Mouse (Mus musculus): ENCODE measurements around the gene Tlx2. TPM values are rescaled to one million over a fixed set of nuclear protein-coding genes. Genes with fewer than 3 reads are reported as not detected.

The Tlx2 gene
- polyA plus RNA-seq, 1 experiment: 0.31 TPM

DNA sequence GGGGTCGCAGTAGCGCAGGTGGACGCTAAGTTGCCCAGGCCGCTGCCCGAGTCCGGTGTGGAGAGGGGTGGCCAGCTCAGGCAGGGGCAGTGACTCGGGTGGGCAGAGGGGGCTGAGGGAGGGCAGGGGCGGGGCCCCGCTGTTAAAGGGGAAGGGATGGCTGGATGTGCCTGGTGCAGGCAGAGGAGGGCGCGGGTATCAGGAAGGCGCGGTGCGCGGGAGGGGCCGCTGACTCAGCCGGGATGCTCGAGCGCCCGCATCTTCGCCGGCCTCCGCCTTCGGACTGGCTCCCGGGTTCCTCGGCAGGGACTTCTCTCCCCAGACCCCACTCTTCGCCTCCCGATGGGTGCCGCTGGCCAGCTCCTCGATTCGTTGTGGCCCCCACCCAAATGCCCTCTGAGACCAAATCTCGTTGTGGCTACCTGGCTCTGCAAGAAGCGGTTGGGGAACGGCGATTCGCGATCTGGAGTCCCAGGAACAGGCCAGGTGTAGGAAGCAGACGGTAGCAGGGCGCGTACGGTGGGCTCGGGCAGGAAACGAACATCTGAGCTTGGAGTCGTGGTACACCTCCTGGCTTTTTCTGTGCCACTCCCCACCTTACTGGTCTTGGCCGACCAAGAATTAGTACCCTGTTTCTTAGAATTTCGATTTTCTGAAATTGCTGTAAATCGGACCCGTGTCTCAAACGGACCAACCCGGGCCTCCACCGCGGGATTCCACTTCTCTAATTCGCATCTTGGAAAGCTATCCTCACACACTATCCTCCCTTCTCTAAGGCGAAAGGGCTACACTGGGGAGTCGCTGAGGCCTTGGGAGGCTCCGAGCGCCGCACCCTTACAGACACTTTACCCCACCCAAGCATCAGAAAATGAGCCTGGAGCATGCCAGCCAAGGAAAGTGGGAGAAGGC is 472 bp upstream of the Tlx2 start:
- peak; percentile 62 for DNase-seq (ENCODE audit: low read depth)
- TF ChIP-seq POLR2A (IDR thresholded peaks at IDR 0.05; ENCODE audit: borderline replicate concordance, extremely low read depth, insufficient read depth, insufficient read length, poor library complexity, severe bottlenecking) (no peak), CTCF (IDR thresholded peaks at IDR 0.05; ENCODE audit: borderline replicate concordance, extremely low read depth, insufficient read depth, insufficient read length) (no peak)

- no peak for DNase-seq (ENCODE audit: low read depth)
Measured at GRCm38 (mm10) chr6:83069488-83070246, 426 bp downstream of the Tlx2 start.

GRCm38 (mm10) chr6:83068706-83069487 is 1.2 kb downstream of the Tlx2 start:
- DNase-seq (ENCODE audit: low read depth): no peak
- TF ChIP-seq POLR2A (IDR thresholded peaks at IDR 0.05; ENCODE audit: borderline replicate concordance, extremely low read depth, insufficient read depth, insufficient read length, poor library complexity, severe bottlenecking) (no peak), CTCF (IDR thresholded peaks at IDR 0.05; ENCODE audit: borderline replicate concordance, extremely low read depth, insufficient read depth, insufficient read length) (no peak)

More at GRCm38 (mm10) chr6:83069488-83070246, 426 bp downstream of the Tlx2 start:
- TF ChIP-seq POLR2A (IDR thresholded peaks at IDR 0.05; ENCODE audit: borderline replicate concordance, extremely low read depth, insufficient read depth, insufficient read length, poor library complexity, severe bottlenecking): no peak
- no peak for TF ChIP-seq CTCF (IDR thresholded peaks at IDR 0.05; ENCODE audit: borderline replicate concordance, extremely low read depth, insufficient read depth, insufficient read length)

GRCm38 (mm10) chr6:83068221-83068620 is 1.9 kb downstream of the Tlx2 start:
- DNase-seq (ENCODE audit: low read depth): no peak
- TF ChIP-seq POLR2A (IDR thresholded peaks at IDR 0.05; ENCODE audit: borderline replicate concordance, extremely low read depth, insufficient read depth, insufficient read length, poor library complexity, severe bottlenecking) (no peak), CTCF (IDR thresholded peaks at IDR 0.05; ENCODE audit: borderline replicate concordance, extremely low read depth, insufficient read depth, insufficient read length) (no peak)

GRCm38 (mm10) chr6:83066441-83066840 is 3.7 kb downstream of the Tlx2 start:
- TF ChIP-seq CTCF (IDR thresholded peaks at IDR 0.05; ENCODE audit: borderline replicate concordance, extremely low read depth, insufficient read depth, insufficient read length) (no peak), POLR2A (IDR thresholded peaks at IDR 0.05; ENCODE audit: borderline replicate concordance, extremely low read depth, insufficient read depth, insufficient read length, poor library complexity, severe bottlenecking) (no peak)
- DNase-seq (ENCODE audit: low read depth): no peak

- no peak for DNase-seq (ENCODE audit: low read depth)
- TF ChIP-seq CTCF (IDR thresholded peaks at IDR 0.05; ENCODE audit: borderline replicate concordance, extremely low read depth, insufficient read depth, insufficient read length) (no peak), POLR2A (IDR thresholded peaks at IDR 0.05; ENCODE audit: borderline replicate concordance, extremely low read depth, insufficient read depth, insufficient read length, poor library complexity, severe bottlenecking) (no peak)
Measured at GRCm38 (mm10) chr6:83065995-83066394, 4.1 kb downstream of the Tlx2 start.

- no peak for DNase-seq (ENCODE audit: low read depth)
- TF ChIP-seq POLR2A (IDR thresholded peaks at IDR 0.05; ENCODE audit: borderline replicate concordance, extremely low read depth, insufficient read depth, insufficient read length, poor library complexity, severe bottlenecking): no peak
- no peak for TF ChIP-seq CTCF (IDR thresholded peaks at IDR 0.05; ENCODE audit: borderline replicate concordance, extremely low read depth, insufficient read depth, insufficient read length)
Measured at GRCm38 (mm10) chr6:83058725-83059124, 11.4 kb downstream of the Tlx2 start.

DNA sequence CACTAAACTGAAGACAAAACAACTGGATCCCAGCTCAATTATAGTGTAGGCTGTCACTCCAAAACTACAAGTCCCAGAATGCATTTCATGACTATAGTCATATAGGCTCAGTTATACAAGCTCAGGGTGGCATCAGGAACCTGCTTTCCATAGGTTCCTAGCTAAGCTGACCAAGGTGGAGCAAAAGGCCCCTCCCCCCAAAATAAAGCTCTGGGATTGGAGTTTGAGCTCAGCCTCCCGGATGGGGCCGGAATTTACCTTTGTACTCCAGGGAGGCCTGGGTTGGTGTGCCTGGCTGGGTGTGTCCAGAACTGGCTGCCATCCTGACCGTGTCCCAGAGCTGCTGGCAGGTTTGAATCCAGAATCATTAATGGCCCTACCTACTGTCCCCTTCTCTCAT is 12.3 kb downstream of the Tlx2 start, which contains the start of gene Dqx1:
Dqx1 (plus strand) TSS at position 55 of the 400 bp plus-strand sequence.
- no peak for TF ChIP-seq CTCF (IDR thresholded peaks at IDR 0.05; ENCODE audit: borderline replicate concordance, extremely low read depth, insufficient read depth, insufficient read length)
- no peak for TF ChIP-seq POLR2A (IDR thresholded peaks at IDR 0.05; ENCODE audit: borderline replicate concordance, extremely low read depth, insufficient read depth, insufficient read length, poor library complexity, severe bottlenecking)
- no peak for DNase-seq (ENCODE audit: low read depth)

GRCm38 (mm10) chr6:83054871-83055431 is 15.1 kb downstream of the Tlx2 start, which contains the start of gene Htra2:
Gene Htra2 (minus strand): TSS chr6:83055273.
- TF ChIP-seq POLR2A (IDR thresholded peaks at IDR 0.05; ENCODE audit: borderline replicate concordance, extremely low read depth, insufficient read depth, insufficient read length, poor library complexity, severe bottlenecking): no peak
- peak; percentile 30; the same call in 1 of the 2 replicates for TF ChIP-seq CTCF (IDR thresholded peaks at IDR 0.05; ENCODE audit: borderline replicate concordance, extremely low read depth, insufficient read depth, insufficient read length)
- DNase-seq (ENCODE audit: low read depth): peak; percentile 40

DNA sequence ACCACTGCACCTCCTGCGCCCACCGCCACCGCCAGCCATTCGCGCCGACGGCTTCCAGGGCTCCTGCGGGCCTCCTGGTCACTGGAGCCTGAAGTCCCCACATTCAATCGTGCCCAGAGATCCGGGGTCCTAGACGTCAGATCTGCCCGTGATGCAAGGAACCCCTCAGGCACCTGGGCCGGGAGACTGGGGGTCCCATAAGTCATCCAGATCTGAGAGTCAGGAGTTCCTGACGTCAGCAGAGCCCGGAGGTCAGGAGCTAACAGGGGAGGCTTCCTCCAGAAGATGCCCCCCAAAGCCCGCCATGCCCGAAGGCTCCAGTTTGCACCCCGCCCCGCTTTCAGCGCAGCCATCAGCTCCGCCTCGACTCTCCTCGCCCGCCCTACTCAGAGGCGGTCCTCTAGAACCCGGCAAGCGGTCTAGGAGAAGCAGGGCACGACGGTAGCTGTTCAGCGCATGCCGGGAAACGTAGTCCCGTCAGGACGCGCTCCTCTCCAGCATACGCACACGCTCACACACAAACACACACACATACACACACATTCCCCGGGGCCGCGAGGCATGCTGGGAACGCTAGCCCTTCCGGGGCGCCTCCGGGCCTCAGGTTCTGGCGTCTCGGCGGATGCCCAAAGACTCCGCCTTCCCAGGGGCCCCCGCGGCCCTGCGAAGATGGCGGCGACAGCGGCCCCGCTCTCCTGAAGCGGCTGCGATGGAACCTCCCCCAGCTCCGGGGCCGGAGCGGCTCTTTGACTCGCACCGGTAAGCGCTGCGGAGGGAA is 15.8 kb downstream of the Tlx2 start, which contains the start of gene Aup1:
Aup1 (plus strand) TSS at position 448 of the 778 bp plus-strand sequence.
- TF ChIP-seq CTCF (IDR thresholded peaks at IDR 0.05; ENCODE audit: borderline replicate concordance, extremely low read depth, insufficient read depth, insufficient read length) (no peak), POLR2A (IDR thresholded peaks at IDR 0.05; ENCODE audit: borderline replicate concordance, extremely low read depth, insufficient read depth, insufficient read length, poor library complexity, severe bottlenecking) (peak; percentile 60)
- peak; percentile 100 for DNase-seq (ENCODE audit: low read depth)
